Mouse (Mus musculus) thymus, adult 2 months (tissue): Measurements from ENCODE around the gene Sema3c.

ENCODE experiments used
- CTCF ChIP-seq: fragments of 200-500 bp; IDR thresholded peaks from 2 replicates; pipeline ENCODE4 v1.5.1; 2012; ENCODE audit warnings: mild to moderate bottlenecking, control low read depth, low read length, moderate library complexity, borderline replicate concordance; ENCODE audit not compliant: control insufficient read depth, poor library complexity, insufficient read depth; ENCODE audit errors: extremely low read depth
- POLR2A ChIP-seq: fragments of 200-500 bp; IDR thresholded peaks from 2 replicates; pipeline ENCODE4 v1.6.1; 2012; ENCODE audit warnings: mild to moderate bottlenecking, low read length, control low read depth, moderate library complexity; ENCODE audit not compliant: control insufficient read depth, poor library complexity, insufficient read depth; ENCODE audit errors: extremely low read depth

DNA sequence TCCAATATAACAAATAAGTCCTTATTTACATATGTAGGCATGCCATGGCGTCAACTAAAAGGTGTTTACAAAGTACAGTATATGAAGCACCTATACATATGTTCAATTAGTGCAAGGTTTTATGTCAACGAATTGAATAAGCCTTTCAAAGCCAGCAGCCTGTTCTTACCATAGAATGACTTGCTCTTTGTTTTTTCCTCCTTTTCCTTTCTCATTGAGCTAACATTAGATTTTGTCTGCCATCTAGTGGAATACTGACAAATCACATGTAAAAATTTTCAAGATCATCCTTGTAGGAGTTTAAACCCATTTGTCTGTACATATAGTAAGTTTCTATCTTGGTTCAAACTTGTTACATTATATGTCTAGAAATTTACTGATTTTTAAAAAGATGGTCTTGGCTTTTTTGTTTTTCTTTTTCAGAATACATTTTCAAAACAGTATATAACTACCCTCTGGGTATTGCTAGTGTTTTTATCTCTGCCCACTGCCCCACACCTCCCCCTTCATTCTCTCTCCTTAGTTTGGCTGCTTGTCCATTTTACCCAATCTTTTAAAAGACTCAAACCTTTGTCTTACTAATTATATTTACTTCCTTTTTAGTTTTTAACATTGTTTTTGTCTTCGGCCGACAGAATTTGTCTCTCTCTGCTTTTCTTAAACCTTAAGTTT, 192.1 kb downstream of the Sema3c start:
- TF ChIP-seq CTCF: no peak
- no peak for TF ChIP-seq POLR2A
